Mouse (Mus musculus) limb, embryonic 15.5 days (tissue): ENCODE data around the gene Slc45a3. TPM values are rescaled to one million over a fixed set of nuclear protein-coding genes. Genes with fewer than 3 reads are reported as not detected.

Experiments used
- ATAC-seq: fragments of 200-750 bp; cut with Nextera tagmentation; 2 replicates; pipeline ENCODE4 v1.8.0; 2017; ENCODE audit warnings: low read depth, moderate TSS enrichment; ENCODE audit not compliant: insufficient number of reproducible peaks, low FRiP score, low TSS enrichment
- H3K27ac ChIP-seq: fragments of 300-500 bp; sonication (generic); 2 replicates; pipeline ENCODE4 v1.5.1; 2015; ENCODE audit warnings: moderate library complexity, mild to moderate bottlenecking, inconsistent platforms
- H3K27me3 ChIP-seq: fragments of 300-500 bp; sonication (generic); 2 replicates; pipeline ENCODE4 v1.6.1; 2015; ENCODE audit warnings: inconsistent platforms
- H3K36me3 ChIP-seq: fragments of 300-500 bp; sonication (generic); 2 replicates; pipeline ENCODE4 v1.6.1; 2015; ENCODE audit warnings: inconsistent platforms
- H3K4me1 ChIP-seq: fragments of 300-500 bp; sonication (generic); 2 replicates; pipeline ENCODE4 v1.6.1; 2015; ENCODE audit warnings: inconsistent platforms
- H3K4me2 ChIP-seq: fragments of 300-500 bp; sonication (generic); 2 replicates; pipeline ENCODE4 v1.6.1; 2015; ENCODE audit warnings: mild to moderate bottlenecking, inconsistent platforms
- H3K4me3 ChIP-seq: fragments of 300-500 bp; sonication (generic); 2 replicates; pipeline ENCODE4 v1.5.1; 2015; ENCODE audit warnings: mild to moderate bottlenecking, inconsistent platforms
- H3K9ac ChIP-seq: fragments of 300-500 bp; sonication (generic); 2 replicates; pipeline ENCODE4 v1.6.1; 2015; ENCODE audit warnings: inconsistent platforms
- H3K9me3 ChIP-seq: fragments of 300-500 bp; sonication (generic); 2 replicates; pipeline ENCODE4 v1.6.1; 2016; ENCODE audit warnings: inconsistent platforms
- WGBS: fragments of 180-500 bp; shearing (Covaris S2); methylation state at CpG from one replicate; pipeline ENCODE4 v1.1.7; 2015; 5-methylcytosine and 5-hydroxymethylcytosine counted together
- polyA plus RNA-seq: library from polyadenylated mRNA; unstranded; fragments of >200 nt; fragmentation: Nextera tagmentation; extraction: Ambion mirVana; gene quantifications from 2 replicates; pipeline ENCODE4 v1.2.1, GENCODE M21; 2015

Slc45a3 gene
- polyA plus RNA-seq: 13.9 and 14.2 TPM in 2 replicates

DNA sequence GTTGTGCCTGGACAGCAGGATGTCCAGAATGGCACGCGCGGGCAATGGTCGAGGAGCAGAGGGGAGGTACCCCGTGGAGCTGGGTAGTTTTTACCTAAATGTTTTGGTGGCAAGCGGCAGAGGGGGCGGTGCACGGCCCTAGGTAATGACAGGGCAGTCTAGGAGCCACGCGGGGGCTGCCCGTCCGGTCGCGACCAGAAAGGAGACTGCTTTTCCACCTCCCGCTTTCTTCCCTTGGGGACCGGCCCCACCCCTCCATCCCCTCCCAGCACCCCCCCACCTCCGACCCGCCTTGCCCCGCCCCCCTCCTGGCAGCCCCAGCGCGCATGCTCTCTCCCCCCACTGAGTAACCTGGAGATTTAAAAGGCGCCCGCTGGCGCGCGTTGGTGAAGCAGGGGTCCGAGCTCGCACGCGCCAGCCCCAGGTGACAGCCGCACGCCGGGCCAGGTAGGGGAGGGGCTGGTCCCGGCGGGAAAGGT is at the start of gene Slc45a3:
TSS of gene Slc45a3 (plus strand) at position 362 of the 479 bp plus-strand sequence.
- ATAC-seq: peak; percentile 42
- Histone ChIP-seq H3K27ac (no peak within 1 kb of the TSS), H3K4me3 (peak within 1 kb of the TSS; percentile 76), H3K36me3 (no peaks in the 10 kb centered on the region), H3K9ac (peak within 1 kb of the TSS; percentile 51), H3K4me1 (peaks cover 18% of the 10 kb centered on the region), H3K4me2 (peak within 1 kb of the TSS; percentile 99), H3K27me3 (peaks cover 53% of the 10 kb centered on the region), H3K9me3 (no peaks in the 10 kb centered on the region)
- 0% methylated on average over 26 of the region's 35 CpGs for WGBS

DNA sequence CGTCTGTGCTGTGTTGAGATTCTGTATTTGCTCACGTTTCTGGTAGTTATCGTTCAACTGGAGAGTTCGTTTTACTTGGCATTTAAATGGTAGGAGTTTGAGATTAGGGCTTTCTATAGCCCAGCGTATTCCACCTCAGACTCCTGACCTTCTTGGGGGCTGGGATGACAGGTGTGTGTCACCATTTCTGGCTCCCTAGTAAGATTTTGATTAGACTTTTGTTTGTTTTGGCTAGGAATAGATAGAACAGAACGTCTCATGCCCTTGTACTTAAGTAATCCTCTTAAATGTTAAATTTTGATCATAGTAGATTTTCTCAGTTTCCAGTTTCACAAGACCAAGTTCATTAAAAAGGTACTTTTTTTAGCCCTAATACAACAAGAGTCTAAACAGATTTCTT is 45.1 kb upstream of the Slc45a3 start:
- Histone ChIP-seq H3K27ac (no peak overlapping the region), H3K4me3 (no peak overlapping the region), H3K27me3 (no peaks in the 10 kb centered on the region), H3K9me3 (no peaks in the 10 kb centered on the region), H3K4me1 (peaks cover 6% of the 10 kb centered on the region), H3K9ac (no peak overlapping the region), H3K36me3 (peaks cover 30% of the 10 kb centered on the region), H3K4me2 (no peak overlapping the region)
- ATAC-seq: no peak
- 68% methylated on average over 6 of the region's 6 CpGs for WGBS

DNA sequence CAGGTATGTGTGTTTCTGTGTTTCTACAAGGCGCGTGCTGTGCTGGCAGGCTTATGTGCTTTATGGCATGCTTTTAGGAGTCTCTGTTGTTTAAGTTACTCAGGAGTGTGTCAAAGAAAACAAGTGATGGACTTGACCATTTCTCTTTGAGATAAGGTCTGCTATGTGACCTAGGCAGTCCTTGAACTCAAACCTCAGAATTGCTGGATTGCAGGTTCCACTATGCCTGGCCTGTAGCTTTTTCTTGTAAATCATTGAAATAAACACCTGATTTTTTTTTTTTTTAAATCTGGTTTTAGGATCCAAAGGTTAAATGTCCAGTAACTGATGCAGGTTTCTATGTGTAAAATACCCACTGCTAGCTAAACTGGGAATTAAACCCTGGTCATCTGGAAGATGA is 43.7 kb upstream of the Slc45a3 start:
- Histone ChIP-seq H3K4me2 (no peak overlapping the region), H3K27me3 (no peaks in the 10 kb centered on the region), H3K27ac (no peak overlapping the region), H3K9ac (no peak overlapping the region), H3K36me3 (peaks cover 39% of the 10 kb centered on the region), H3K4me1 (peaks cover 3% of the 10 kb centered on the region; the same call in 1 of the 2 replicates), H3K4me3 (no peak overlapping the region), H3K9me3 (no peaks in the 10 kb centered on the region)
- no peak for ATAC-seq
- WGBS: 93% methylated on average over 2 of the region's 2 CpGs

DNA sequence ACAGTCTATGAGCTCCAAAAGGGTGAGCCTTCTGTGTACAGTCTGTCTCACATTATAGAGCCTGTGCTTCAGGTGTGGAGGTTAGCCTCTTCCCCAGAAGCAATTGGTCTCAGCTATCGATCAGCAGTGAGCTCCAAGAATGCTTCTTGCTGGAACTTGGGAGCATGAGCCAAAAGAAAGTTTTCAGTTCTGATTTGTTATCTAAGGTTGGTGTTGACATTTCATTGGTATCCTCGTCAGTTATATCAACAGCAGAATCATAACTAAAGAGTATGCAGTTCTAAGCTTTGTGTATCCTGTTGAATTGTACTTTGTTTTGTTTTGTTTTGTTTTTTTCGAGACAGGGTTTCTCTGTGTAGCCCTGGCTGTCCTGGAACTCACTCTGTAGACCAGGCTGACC is 40.7 kb upstream of the Slc45a3 start:
- Histone ChIP-seq H3K9me3 (no peaks in the 10 kb centered on the region), H3K9ac (no peak overlapping the region), H3K27ac (no peak overlapping the region), H3K4me2 (no peak overlapping the region), H3K4me1 (peaks cover 3% of the 10 kb centered on the region; the same call in 1 of the 2 replicates), H3K36me3 (peaks cover 65% of the 10 kb centered on the region), H3K27me3 (no peaks in the 10 kb centered on the region), H3K4me3 (no peak overlapping the region)
- no peak for ATAC-seq
- 97% methylated on average over 3 of the region's 3 CpGs for WGBS

DNA sequence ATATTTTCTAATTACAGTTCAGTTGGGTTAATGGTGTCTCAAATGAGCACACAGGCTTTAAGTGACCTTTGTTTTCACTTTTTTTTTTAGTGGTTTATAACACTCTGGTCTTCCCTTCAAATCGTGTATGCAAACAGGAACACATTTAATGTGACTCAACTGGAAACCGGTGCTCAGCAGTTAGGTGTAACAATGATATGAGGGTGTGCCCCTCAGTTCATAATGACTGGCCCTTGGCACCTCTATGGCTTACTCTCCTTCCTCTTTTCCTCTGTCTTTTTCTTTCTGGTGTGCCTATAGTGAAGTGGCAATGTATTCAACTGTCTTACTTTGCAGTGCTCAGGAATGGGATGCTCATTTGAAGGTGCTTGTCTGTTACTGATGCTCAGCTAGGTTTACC is 29.3 kb upstream of the Slc45a3 start:
- Histone ChIP-seq H3K4me1 (no peaks in the 10 kb centered on the region), H3K27ac (no peak overlapping the region), H3K27me3 (no peaks in the 10 kb centered on the region), H3K36me3 (peaks cover 40% of the 10 kb centered on the region), H3K9me3 (no peaks in the 10 kb centered on the region), H3K4me2 (no peak overlapping the region), H3K9ac (no peak overlapping the region), H3K4me3 (no peak overlapping the region)
- no peak for ATAC-seq
- 81% methylated on average over 2 of the region's 2 CpGs for WGBS

DNA sequence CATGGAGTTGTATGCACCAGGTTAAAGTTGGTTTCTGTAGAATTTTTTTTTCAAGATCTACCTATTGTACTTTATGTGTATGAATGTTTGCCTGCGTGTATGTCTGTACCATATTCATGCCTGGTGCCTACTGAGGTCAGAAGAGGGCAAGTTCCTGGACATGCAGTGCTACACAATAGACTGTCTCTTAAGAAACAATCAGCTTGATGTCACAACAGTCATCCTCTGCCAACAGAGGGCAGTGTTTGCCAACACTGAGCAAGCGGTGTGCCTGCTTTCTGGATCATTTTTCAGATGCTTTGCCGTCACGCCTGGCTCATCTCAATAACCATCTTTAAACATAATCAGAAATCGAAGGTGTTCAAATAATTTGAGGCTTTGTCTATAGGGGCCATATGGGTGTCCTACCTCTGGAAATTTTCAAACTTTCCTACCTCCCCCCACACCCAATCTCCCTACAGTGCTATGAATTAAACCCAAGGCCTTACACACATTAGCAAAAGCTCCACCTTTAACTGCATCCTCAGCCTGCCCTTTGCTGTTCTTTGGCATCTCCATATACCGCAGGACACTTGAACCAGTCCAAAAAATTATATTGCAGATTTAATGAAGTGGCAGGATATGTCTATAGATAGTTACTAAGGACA is 25.0 kb upstream of the Slc45a3 start:
- H3K27me3 ChIP-seq: no peaks in the 10 kb centered on the region
- H3K9ac ChIP-seq: no peak overlapping the region
- H3K4me1 ChIP-seq: 0 out of 2 replicates have a peak, but pooled peaks cover 3% of the 10 kb centered on the region
- no peak overlapping the region for H3K4me3 ChIP-seq
- no peaks in the 10 kb centered on the region for H3K9me3 ChIP-seq
- no peak overlapping the region for H3K27ac ChIP-seq
- ATAC-seq: no peak
- peaks cover 11% of the 10 kb centered on the region for H3K36me3 ChIP-seq
- no peak overlapping the region for H3K4me2 ChIP-seq
- 52% methylated on average over 6 of the region's 6 CpGs for WGBS

DNA sequence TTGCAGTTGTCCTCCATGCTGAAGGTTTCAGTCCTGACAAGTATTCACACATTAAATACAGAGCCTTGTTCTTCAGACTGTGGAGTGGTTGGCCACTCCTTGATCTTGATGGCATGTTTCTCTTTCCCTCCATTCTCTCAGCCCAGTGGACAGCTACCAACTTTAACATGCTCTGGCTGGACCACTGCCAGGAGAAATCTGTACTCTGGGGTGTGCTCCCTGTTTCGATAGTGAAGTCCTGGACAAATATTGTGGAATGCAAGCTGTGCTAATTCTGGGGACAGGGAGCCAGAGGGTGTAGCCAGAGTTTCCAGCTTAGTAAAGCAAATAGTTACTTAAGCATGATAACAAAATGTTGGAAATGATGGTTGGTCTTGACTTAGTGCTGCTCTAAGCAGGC is 24.0 kb upstream of the Slc45a3 start:
- Histone ChIP-seq H3K4me3 (no peak overlapping the region), H3K27ac (no peak overlapping the region), H3K4me1 (0 out of 2 replicates have a peak, but pooled peaks cover 3% of the 10 kb centered on the region), H3K27me3 (no peaks in the 10 kb centered on the region), H3K36me3 (peaks cover 6% of the 10 kb centered on the region), H3K9me3 (no peaks in the 10 kb centered on the region), H3K9ac (no peak overlapping the region), H3K4me2 (no peak overlapping the region)
- 46% methylated on average over 1 of the region's 1 CpGs for WGBS
- no peak for ATAC-seq

DNA sequence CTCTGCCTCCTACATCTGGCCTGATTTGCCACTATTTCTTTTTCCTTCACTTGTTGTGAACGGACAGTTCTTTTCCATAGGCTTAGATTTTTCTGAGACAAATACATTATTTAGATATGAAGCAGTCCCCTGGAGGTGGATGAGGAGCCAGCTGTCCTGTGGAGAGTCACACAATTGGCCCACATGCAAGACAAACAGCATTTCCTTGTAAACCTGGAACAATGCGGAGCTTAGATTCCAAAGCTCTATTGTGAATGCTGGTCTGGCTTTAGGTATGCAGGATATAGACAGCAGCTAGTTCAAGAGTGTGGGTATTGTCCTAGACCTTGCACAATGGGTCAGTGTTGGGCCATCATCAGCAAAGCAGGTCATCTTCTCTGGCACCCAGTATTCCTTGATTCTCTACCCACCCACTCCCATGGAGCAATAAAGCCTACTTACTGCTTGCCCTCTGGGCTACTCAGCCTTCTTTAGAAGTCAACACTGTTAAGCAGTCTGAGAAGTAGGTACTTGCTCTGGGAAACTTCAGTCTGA is 22.0 kb upstream of the Slc45a3 start:
- no peak overlapping the region for H3K4me2 ChIP-seq
- no peak for ATAC-seq
- no peaks in the 10 kb centered on the region for H3K27me3 ChIP-seq
- H3K27ac ChIP-seq: no peak overlapping the region
- H3K4me1 ChIP-seq: 0 out of 2 replicates have a peak, but pooled peaks cover 6% of the 10 kb centered on the region
- no peaks in the 10 kb centered on the region for H3K36me3 ChIP-seq
- no peak overlapping the region for H3K9ac ChIP-seq
- H3K9me3 ChIP-seq: no peaks in the 10 kb centered on the region
- H3K4me3 ChIP-seq: no peak overlapping the region
- WGBS: 73% methylated on average over 2 of the region's 2 CpGs

DNA sequence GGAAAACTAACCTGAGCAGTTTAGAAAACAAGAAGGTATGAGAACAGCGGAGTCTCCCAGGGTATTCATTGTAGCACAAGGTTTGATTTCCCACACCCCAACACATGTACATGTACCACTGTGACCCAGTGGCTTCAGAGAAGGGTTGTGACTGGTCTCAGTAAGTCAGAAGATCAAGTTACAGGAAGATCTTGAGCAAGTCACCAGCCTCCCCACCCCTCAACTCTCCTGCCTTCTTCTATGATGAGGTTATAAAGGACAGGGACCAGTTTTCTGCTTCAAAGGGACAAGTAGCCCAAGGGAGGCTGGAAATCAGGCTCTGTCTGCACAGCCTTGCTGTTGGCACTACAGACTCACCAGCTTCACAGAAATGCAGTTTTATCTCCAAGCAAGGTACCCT is 21.3 kb upstream of the Slc45a3 start:
- 98% methylated on average over 1 of the region's 1 CpGs for WGBS
- Histone ChIP-seq H3K4me1 (0 out of 2 replicates have a peak, but pooled peaks cover 7% of the 10 kb centered on the region), H3K9me3 (no peaks in the 10 kb centered on the region), H3K27me3 (no peaks in the 10 kb centered on the region), H3K27ac (no peak overlapping the region), H3K9ac (no peak overlapping the region), H3K4me3 (no peak overlapping the region), H3K36me3 (no peaks in the 10 kb centered on the region), H3K4me2 (no peak overlapping the region)
- no peak for ATAC-seq

DNA sequence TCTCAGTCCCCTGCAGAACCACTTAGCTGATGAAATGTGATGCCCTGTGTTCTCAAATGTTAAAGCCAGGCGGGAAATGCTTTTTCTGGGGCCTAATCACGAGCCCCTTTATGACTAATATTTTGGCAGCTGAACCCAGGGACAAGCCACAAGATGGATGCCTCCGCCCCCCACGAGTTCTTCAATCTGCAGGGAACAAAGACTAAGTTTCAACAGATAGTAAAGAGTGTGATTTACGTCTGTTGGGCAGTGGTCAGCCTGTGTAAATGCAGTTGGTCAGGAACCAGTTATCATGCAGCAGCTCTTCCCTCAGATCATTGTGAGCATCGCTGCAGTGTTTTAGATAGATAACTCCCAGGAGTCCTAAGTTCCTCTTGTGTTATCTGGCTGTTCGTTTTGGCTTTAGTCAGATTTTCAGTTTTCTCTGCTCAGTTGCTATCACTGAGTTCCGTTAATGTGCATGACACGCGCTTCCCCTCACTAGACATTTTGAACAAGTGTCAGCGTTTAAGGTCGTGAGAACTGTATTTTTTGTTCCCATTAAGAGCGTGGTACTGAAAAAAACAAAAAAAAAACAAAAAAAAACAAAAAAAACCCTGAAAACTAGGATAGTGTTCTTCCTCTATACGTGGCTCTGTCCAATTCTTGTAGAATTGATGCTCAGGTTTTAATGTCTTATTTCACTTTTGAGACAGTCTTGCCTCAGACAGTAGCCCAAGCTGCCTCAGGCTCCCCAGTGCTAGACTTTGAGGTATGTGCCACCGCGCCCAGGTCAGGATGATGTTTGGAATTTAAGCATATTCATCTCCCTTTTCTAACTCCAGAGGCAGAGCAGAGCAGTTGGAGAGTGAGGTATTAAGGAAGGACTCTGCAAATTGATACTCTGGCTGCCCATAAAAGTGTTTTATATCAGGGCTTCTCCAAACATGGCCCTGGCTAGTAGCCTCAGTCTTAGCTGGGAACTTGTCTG is 19.9 kb upstream of the Slc45a3 start:
- Histone ChIP-seq H3K4me2 (no peak overlapping the region), H3K4me3 (no peak overlapping the region), H3K27me3 (no peaks in the 10 kb centered on the region), H3K9me3 (no peaks in the 10 kb centered on the region), H3K4me1 (peaks cover 9% of the 10 kb centered on the region; the same call in 1 of the 2 replicates), H3K36me3 (no peaks in the 10 kb centered on the region), H3K27ac (no peak overlapping the region), H3K9ac (no peak overlapping the region)
- 58% methylated on average over 16 of the region's 16 CpGs for WGBS
- ATAC-seq: no peak

DNA sequence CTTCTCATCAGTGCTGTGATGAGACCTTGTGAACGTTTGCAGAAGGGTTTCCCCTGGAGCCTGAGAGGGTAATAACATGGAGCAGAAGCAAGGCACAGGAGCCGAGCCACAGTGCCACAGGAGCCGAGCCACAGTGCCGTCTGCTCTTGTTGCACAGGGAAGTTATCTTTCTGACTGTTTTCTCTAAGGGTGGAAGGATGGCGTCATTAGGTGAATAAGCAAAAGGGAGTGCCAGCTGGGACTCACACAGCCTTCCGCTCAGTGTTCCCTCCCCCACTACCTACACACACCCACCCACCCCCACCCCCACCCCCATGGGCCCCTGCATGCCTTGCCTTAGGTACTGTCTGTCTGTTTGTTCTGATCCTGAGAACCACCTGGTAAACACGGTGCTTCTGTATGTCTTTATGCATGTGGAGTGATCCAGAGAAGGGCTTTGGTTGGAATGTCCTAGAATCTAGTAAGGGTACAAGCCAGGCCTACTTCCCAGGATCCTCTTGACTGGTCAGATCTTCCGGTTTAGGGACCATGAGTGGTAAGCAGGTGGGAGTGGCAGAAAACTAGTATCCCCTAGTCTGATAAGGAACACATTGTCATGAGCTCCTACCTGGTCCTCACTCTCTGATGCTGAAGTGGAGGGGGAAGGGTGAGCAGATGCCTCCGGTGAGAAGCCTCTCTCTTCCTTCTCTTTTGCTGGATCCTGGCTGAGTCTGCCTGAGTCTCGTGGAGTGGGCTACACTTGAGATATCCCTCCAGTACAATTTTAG is 16.9 kb upstream of the Slc45a3 start:
- Histone ChIP-seq H3K27me3 (no peaks in the 10 kb centered on the region), H3K4me3 (no peak overlapping the region), H3K4me1 (peaks cover 14% of the 10 kb centered on the region; the same call in 1 of the 2 replicates), H3K27ac (no peak overlapping the region), H3K9ac (no peak overlapping the region), H3K9me3 (no peaks in the 10 kb centered on the region), H3K4me2 (no peak overlapping the region), H3K36me3 (no peaks in the 10 kb centered on the region)
- 48% methylated on average over 10 of the region's 10 CpGs for WGBS
- no peak for ATAC-seq
